Mouse (Mus musculus): ENCODE measurements around the gene Tmem150b.

The Tmem150b gene

DNA sequence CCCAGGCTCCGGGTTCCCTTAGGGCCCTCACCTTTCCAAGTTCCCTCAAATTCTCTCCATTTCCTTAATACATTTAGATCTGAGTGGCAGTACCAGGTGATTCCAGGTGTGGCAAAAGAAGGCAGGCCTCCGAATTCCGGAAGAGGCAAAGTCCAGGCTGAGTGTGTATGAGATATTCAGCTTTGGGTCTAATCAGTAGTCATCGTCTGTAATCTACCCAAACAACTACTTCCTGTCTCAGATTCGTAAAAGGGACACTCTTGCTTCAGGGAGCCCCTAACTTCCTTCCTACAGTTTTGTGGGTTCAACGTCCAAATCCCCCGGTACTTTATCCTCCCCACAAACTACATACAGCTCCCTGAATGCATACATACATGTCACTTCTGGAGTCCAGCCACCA is at the start of gene Tmem150b:
Tmem150b (minus strand) TSS at position 81 of the 400 bp plus-strand sequence.
- DNase-seq, result no peak

DNA sequence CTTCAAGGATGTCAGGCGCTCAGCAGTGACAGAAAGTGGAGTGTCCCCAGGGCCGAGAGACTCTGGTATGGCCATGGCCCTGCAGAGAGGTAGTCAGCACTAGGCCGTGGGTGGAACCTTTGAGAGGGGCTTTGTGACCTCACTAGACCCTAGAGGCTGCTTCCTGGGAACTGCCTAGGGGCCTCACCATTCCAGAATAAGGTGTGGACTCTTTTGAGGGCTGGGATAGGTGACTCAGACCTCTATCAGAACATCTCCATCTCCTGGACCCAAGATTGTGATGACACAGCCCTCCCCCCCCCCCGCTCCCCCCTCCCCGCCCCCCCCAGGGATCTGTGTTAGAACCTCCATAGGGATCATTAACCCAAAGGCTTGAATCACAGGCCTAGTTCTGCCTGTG is 46.2 kb upstream of the Tmem150b start, which contains the start of gene Fam71e2:
Fam71e2 (minus strand) TSS at position 101 of the 400 bp plus-strand sequence.
- DNase-seq, result no peak

DNA sequence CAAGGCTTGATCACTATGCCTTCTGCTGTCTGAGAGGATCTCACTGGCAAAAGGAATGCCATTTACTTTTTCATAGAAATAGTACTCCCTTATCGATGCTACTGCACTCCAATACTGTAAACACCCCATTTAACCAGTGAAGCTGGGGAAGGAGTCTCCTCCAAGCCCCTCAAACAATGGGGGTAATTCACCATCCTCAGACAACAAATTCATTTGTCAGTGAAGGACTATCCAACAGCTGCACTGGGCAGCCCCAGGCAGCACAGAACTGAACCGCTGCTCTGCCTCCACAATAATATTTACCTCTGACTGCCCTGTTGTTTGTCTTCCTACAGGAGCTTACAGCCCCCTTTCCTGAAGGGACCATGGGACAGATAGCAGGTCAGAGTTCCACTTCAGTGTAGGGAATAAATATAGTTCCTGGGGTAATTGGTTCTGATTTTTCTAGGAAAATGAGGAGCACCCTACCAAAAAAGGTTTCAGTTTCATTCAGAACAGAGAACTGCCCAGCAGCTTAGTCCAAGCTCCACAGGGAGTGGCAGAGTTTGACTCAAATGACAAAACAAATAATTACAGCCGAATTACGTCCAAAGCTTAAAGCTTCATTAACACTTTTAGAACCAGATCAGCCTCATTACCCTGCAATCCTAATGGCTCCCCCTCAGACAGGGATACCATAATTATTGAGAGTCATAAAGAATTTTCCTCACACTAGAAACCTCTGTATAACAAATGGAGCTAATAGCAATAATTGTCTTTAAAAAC is 40.1 kb upstream of the Tmem150b start:
- DNase-seq, result no peak

DNA sequence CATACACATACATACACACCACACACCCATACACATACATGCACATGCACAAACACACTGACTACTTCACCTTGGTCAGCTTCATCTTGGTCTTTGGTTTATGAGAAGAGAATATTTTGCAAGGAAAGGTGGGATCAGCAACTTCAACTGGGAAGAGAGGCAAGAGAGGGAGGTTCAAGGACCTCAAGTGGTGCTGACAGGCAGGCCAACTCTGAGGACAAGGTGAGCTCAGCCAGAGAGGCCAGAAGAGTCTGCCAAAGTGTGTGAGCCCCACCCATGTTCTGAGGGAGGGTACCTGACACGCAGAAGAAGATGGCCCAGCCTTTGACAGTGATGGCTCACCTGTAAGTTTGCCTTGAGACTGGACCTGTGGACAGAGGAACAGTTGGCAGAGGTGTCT is 34.6 kb upstream of the Tmem150b start:
- no peak for DNase-seq

DNA sequence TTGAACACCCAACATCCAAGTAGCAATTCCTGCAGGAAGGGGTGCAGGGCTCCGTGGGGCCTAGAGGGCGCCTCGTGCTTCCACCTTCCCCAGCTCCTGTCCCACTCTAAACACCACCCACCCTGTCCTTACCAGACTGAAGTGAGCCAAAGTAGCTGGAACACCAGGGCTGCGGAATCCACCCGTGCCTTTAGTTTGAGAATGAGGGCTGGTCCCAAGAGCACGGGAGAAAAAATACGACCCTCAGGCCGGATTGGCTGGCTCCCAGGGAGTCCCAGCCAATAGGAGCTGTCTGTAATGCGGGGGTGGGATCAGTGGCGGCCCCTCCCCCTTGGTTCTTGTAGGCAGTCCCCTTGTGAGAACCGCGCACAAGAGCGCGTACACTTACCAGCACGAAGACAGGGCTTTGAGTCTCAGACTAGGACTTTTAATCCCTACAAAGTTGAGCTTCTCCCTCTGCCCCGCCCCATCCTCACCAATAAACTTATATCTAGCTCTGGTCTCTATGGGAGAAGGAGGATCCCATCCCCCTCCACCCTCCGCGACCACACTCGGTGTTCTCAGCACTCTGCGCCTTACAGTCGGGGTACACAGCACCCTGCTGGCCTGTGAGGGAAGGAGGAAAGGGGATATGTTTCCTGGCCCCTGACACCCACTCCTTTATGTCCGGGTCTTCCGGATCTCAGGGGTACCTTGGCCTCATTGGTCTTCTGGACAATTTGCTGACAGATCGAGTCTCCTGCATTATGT is 27.9 kb upstream of the Tmem150b start, which contains the start of gene Cox6b2:
Cox6b2 (minus strand) TSS at position 274 of the 750 bp plus-strand sequence.
- DNase-seq, result peak; percentile 25 to 60

DNA sequence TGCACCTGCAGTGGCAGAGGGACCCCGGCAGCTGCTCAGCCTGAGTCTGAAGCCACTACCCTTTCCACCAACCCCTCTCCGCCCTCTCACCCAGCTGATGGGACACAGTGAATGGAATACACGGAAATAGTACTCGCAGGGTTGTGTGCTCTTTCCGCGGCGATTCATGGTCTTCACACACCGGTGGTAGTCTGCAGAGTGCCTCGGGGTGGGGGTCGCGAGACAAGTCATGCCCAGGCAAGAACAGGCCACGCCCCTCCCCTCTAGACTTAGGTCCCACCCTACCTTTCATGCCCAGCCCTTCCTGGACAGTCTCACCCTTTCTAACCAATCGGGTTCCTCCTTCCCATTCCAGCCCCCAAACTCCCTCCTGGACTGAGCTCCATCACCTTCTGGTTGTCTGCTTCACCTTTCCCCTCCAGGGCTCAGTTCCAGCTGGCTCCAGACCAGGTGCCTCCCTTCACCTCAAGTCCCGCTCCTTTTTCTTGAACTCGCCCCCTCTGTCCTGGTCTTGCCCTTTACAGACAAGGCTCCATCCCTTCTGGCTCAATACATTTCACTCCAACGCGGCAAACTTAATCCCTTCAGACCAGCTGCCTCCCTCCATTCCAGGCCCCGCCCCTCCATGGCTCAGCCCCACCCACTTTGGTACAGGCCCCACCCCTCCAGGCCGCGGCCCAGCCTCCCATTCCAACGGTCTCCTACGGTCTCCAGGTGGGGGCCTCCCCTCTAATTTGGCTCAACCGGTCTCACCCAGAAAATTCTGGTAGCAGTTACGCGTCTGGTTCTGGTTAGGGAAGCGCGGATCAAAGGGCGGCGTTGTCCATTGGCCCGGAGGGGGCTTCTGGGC is 27.1 kb upstream of the Tmem150b start:
- peak; percentile 26 to 45 for DNase-seq

DNA sequence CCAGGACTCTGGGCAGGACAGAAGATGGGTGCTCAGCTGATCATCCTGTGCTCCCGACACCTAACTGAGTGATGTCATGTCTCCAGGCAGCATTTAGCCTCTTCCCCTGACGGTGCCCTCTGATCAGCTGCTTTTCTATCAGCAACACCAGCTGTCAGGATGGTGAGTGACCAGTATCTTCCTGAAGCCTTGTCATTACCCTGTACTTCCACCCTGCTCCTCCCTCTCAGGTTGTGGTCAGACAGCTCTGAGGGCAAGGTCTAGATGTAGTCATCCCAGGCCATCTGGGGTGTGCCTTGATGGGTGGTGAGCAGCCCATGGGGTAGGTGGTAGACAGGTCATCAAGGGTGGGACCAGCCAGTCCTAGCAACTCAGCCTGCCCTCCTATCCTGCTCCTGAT is 24.1 kb upstream of the Tmem150b start:
- DNase-seq, result no peak

DNA sequence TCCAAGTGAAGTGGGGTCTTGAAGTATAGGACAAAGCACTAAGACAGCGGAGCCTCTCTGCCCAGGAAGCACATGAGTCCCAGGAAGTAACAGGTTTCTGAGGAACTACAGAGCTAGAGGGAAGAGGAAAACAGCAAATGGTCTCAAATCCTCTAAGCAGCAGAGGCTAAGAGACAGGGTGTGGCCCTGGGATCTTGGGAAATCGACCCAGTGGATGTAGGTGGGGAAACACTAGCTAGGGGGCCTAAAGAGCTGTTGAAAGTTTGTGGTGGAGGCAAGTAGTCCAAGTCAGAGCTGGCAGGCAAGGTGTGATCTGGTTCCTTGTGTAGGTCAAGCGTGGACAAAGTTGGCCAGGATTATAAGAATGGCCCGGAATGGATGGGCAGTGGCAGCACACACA is 23.3 kb upstream of the Tmem150b start:
- DNase-seq, result no peak

DNA sequence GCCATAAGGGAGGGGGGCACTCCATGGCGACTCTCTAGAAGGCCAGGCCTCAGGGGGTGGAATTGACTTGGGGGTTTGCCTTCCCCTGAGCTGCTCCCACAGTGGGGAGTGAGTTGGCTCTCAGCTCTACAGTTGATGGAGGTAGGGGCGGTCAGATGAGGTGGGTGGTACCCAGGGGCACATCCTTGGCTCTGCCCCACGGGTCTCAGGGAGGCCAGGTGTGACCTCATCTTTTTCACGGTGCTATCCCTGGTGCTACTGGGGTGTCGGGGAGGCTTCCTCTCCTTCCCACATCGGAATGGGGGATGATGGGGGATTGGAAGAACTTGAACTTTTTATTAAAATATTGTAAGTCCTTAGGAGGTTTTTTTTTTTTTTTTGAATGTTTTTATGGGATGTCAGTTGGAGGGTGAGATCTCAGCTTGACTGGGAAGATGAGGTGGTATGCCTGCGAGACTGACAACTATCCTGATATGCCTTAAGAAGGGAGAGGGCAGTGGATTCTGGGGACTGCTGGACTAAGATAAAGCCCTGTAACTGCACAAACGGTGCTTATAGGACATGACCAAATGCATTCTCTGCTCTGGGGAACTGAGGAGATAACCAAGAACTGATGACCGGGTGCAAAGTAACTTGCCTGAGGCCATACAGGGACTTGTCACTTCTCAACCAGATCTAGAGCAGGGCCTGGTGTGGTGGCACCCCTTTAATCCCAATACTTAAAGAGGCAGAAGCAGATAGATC is 22.3 kb upstream of the Tmem150b start:
- DNase-seq, result no peak

DNA sequence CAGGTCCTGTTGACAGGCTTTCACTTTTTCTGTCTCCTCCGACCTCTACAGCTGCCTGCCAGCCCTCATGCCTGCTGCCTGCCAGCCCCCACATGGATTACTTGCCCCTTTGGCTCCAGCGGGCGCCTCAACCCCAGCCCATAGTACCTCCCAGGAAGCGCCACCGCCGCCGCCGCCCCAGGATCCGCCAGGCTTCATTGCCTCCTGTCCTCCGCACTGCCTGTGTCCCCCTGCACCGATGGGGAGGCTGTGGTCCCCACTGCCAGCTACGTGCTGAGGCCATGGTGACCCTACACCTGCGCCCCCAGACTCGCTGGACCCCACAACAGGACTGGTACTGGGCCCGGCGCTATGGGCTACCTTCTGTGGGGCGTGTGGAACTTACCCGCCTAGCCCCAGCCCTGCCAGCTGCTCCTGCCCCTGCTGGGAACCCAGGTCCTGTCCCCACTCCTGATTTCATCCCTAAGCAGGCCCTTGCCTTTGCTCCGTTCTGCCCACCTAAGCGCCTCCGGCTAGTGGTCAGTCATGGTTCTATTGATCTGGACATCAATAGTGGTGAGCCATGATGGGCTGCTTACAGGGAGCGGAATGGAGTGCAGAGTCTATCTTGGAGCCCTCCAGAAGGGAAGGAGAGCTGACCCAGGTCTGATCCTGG is 21.4 kb upstream of the Tmem150b start:
- no peak for DNase-seq

DNA sequence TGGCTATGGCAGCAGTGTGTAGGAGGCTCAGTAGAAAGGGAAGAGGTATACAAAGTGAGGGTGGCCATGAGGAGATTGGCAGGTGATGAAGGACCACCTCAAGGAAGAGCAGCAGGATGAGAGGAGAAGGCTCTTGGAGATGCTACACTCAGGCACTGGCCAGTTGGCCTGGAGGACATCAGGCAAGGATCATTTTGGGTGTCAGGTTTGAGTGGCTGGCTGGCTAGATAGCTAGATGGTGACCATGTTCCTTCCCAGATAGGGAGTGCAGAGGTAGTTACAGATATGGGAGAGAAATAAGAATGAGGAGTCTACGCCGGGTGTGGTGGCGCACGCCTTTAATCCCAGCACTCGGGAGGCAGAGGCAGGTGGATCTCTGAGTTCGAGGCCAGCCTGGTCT is 19.8 kb upstream of the Tmem150b start:
- DNase-seq, result no peak

DNA sequence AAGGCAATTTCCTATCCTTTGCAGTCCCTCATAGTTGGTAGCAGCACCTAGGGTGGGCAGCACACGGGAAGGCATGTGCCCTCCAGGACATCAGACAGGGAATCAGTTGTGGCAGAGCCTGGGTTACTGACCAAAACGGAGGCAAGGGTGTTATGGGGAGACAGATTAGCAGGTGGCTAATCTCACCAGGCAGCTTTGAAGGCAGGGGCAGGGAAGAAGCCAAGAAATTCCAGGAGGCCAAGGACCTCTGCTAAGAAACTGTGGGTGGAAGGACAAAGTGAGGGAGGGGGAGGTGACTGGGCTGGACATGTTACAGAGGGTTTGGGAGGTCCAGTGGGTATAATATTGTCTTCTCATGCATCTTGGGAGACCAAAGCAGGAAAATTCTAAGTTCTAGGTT is 18.3 kb upstream of the Tmem150b start:
- no peak for DNase-seq

DNA sequence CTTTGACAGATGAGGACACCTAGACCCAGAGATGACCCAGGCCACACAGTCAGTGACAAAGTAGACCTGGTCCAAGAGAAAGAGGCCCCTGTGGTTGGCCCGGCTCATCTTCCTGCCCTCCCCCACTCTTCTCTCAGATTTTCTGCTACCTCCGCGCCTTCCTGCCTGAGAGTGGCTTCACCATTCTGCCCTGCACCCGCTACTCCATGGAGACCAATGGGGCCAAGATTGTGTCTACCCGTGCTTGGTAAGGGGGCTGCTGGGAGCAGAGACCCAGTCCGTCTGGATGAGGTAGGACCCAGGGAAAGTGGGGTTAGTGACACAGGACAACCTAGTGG is 17.4 kb upstream of the Tmem150b start:
- DNase-seq, result no peak

DNA sequence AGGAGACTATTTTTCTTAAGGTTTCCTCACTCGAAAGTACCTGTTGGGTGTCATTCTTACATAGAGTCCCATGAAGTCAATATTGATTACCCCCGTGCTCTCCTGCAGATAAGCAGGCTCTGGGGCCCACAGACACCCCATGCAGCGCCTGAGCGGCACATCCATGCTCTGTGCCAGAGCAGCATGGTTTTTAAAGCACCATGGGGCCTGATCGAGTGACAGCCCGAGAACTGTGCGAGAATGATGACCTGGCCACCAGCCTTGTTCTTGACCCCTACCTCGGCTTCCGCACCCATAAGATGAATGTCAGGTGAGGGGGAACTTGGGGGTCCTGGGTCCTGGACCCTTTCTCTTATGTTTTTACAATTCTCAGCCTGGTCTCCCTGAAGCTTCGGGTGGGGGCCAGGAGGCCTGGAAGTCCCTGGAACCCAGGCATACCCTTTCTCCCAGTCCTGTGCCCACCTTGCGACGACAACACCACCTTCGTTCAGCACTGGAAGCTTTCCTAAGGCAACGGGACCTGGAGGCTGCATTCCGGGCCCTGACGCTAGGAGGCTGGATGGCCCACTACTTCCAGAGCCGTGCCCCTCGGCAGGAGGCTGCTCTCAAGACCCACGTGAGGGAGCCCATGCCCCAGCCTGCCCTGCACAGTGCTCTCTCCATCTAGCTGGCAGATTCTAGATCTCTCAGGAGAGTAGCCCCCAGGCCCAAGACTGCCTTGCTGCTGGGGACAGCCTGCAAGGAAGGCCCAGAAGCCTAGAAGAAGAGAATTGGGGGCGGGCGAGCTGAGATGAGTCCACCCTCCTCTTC is 16.8 kb upstream of the Tmem150b start:
- peak; percentile 33 for DNase-seq

DNA sequence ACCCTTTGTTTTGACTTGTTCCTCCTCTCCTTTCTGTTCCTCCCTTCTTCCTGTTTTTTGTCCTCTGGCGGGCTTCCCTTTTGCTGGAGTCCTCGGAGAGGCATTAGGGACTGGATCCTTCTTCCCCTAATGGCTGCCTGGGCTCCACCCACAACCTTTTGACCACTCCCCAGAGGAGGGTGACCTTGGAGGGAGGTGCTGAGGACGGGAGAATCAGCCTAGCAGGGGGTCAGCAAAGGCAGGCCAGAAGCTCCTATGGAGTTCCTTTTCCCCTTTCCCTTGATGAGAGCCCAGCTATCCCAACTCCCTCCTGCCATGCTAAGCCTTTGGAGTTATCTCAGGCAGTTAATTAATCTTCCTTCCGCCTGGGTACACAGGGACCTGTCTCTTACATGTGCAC is 16.1 kb upstream of the Tmem150b start:
- peak; percentile 78 to 83 for DNase-seq

DNA sequence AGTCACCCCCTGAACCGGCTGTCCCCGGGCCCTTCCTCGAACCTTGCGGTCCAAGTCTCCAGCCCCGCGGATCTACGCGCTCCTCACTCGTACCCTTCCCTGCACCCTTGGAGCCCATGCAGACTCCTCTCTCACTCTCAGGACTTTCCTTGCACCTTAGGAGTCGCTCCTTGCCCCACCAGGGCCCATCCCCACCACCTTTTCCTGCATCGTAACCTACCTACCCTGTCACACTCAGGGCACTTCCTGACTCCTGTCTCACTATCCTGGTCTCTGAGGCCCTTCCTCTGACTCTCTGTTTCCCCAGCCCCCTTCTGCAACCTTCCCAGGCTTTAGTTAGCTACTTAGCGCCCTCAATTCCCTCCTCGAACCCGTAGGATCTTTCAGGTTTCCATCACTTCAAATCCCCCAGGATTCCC is 15.3 kb upstream of the Tmem150b start:
- no peak for DNase-seq

DNA sequence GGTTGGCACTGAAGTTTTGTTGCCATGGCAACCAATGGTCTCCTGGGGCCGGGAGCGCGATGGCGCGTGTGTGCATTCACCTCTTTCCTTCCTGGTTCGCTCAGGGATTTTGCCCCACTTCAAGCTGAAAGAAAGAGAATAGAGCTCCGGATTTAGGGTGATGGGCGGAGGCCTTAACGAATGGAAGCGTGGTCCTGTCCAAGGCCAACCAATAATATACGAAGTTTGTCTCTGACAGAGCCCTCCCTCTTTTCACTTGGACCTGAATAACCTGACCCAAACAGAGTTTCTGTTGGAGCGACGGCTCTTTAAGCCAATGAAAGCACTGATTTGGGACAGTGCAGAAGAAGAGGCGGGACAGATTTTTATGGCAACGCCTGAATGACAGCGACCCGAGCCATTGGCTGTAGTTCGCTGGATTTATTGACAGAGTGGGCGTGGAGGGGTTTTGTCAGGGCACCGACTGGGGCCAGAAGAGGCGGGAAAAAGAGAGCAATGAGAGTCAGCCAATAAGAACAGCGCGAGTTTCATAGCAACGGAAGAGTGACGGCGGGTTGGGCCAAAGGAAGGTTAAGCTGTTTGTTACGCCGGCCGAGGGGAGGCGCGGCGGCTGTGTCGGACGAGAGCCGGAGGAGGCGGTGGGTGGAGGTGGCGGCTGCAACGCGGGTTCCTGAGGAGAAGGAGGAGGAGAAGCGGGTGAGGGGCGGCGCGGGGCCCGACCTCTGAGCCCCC is 14.7 kb upstream of the Tmem150b start, which contains the start of gene Kmt5c:
Kmt5c (plus strand) TSS at position 572 of the 732 bp plus-strand sequence.
- DNase-seq, result peak; percentile 96 to 97

DNA sequence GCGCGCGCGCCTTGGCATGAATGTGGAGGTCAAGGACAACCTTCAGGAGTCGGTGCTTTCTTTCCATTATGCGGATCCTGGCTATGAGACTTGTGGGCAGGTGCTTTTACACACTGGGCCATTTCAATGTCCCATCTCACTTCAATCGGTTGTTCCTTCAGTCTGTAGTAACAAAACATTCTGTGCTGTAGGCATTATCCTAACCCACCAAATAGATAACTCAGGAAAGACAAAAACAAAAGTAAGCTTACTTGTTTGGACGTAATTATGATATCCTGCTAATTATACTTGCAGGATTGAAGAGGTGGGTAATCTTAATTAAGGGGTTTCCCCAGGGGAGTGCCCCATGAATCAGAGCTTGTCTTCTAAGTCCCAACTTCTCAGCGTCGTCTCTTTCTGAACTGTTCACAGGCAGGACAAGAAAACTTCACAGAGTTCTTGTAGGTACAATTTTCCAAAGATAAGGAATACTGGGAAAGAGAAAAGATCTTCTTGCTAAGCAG is 14.0 kb upstream of the Tmem150b start:
- peak in 1 of 2 experiments; percentile 27 for DNase-seq

DNA sequence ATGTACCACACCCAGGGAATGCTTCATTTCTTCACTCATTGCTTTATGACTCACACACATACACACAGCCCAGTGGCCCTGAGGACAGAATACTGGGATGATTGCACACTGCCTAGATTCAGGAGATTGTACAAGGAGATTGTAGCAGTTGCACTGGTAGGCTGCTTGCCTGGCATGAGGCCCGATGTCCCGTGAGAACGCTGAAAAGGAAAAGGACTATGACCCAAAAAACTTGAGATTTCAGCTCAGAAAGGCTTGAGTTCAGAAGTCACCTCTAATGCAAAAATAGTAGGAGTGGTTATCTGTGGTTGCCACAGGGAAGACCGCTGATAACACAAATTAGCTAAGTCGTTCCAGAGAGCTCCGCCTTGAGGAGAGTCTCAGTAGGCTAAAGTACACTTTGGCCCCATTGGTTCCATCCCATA is 7.9 kb upstream of the Tmem150b start:
- no peak for DNase-seq

DNA sequence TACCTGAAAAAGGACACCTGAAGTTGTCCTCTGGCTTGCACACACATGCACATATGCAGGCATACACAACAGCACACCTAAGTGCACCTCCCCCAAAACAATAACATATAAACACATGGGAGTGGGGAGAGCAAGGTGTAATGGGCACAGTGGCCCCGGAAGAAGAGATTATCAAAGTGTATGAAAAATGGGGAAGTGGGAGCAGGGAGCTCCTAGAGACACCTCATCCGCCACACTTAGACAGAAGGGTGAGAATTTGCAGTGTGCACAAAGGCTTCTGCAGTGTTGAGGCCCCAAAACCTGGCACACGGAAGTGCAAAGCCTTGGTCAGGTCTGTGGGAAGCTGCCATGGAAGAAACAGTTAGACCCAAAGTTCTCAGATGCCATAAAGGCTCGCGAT is 6.0 kb upstream of the Tmem150b start:
- no peak for DNase-seq
